22 mouse cellular contexts compared by ENCODE assay signal in genomic region chr2:145047743-145048142, GRCm38 (mm10).
DNase-seq lines count a peak whose midpoint lies in the region; ATAC-seq and TF ChIP-seq lines count a peak whose summit lies in the region.
"Had no signal": no experiment of that assay in that cellular context is flagged by ENCODE, and none has a peak within 500 bp of the region (broad histone marks: within the 10 kb centered on the region; RNA-seq: fewer than 3 reads in every experiment).

No protein-coding gene starts in this region.

- no peaks in the 10 kb centered on the region for H3K36me3 ChIP-seq in lung, embryonic 14.5 days (ENCODE audit: insufficient read depth)
- H3K36me3 ChIP-seq in CH12.LX (replicated peaks in 1 of 2; ENCODE audit: control insufficient read depth in 1 of 2, insufficient read depth in 1 of 2, low read length in 1 of 2) = no peaks in the 10 kb centered on the region
- H3K36me3 ChIP-seq: embryonic facial prominence, embryonic 10.5 days; embryonic facial prominence, embryonic 12.5 days; forebrain, embryonic 15.5 days had no signal

- no peak for ATAC-seq in lung, embryonic 14.5 days (ENCODE audit: insufficient read depth)
- ATAC-seq in granulocyte monocyte progenitor cell, adult 5-6 weeks (replicated peaks; ENCODE audit: poor library complexity, severe bottlenecking) = peak; percentile 81
- ATAC-seq in megakaryocyte progenitor cell, adult 5-6 weeks (replicated peaks; ENCODE audit: poor library complexity) = peak; percentile 84
- ATAC-seq: CD4-positive, CD25-positive, alpha-beta regulatory T cell, adult 4 months; forebrain, embryonic 13.5 days; forebrain, embryonic 15.5 days had no signal

- TF ChIP-seq RAD21 in CH12.LX (IDR thresholded peaks at IDR 0.05; ENCODE audit: low read depth, low read length) = no peak

- TF ChIP-seq POLR2A in lung, adult 2 months (IDR thresholded peaks at IDR 0.05; ENCODE audit: borderline replicate concordance, extremely low read depth, low read depth, low read length) = no peak
- no peak for TF ChIP-seq POLR2A in CH12.LX (IDR thresholded peaks at IDR 0.05; ENCODE audit: low read depth, low read length)

- no peak for TF ChIP-seq CTCF in lung, embryonic 14.5 days (IDR thresholded peaks at IDR 0.05; ENCODE audit: low read depth)
- TF ChIP-seq CTCF in lung, adult 2 months (IDR thresholded peaks at IDR 0.05; ENCODE audit: insufficient read depth, low read length) = no peak
- TF ChIP-seq CTCF in CH12.LX (conservative IDR thresholded peaks at IDR 0.05 in 1 of 2, IDR thresholded peaks at IDR 0.05 in 1 of 2; ENCODE audit: low read depth in 2 of 2, low read length in 2 of 2) = no peak

- no peak overlapping the region for H3K4me2 ChIP-seq in lung, embryonic 14.5 days
- H3K4me2 ChIP-seq in CH12.LX (ENCODE audit: insufficient read depth, low read depth, poor library complexity, severe bottlenecking) = no peak overlapping the region
- H3K4me2 ChIP-seq: embryonic facial prominence, embryonic 12.5 days; forebrain, embryonic 13.5 days; forebrain, embryonic 15.5 days had no signal

- H3K79me2 ChIP-seq in CH12.LX (replicated peaks; ENCODE audit: control insufficient read depth, extremely low read depth, insufficient read depth, poor library complexity, severe bottlenecking) = no peaks in the 10 kb centered on the region

- H3K27me3 ChIP-seq in lung, embryonic 14.5 days (ENCODE audit: insufficient read depth, low read length) = no peaks in the 10 kb centered on the region
- H3K27me3 ChIP-seq in CH12.LX (replicated peaks) = no peaks in the 10 kb centered on the region
- H3K27me3 ChIP-seq: embryonic facial prominence, embryonic 12.5 days; forebrain, embryonic 13.5 days; forebrain, embryonic 15.5 days had no signal

- H3K9ac ChIP-seq in lung, embryonic 14.5 days = no peak overlapping the region
- no peak overlapping the region for H3K9ac ChIP-seq in CH12.LX (ENCODE audit: insufficient read depth, low read depth)
- H3K9ac ChIP-seq: embryonic facial prominence, embryonic 12.5 days; forebrain, embryonic 13.5 days; forebrain, embryonic 15.5 days had no signal

- H3K4me3 ChIP-seq in lung, embryonic 14.5 days (ENCODE audit: low read depth, low read length) = no peak overlapping the region
- H3K4me3 ChIP-seq in lung, adult 2 months (replicated peaks; ENCODE audit: extremely low read depth, low read depth, low read length) = no peak overlapping the region
- no peak overlapping the region for H3K4me3 ChIP-seq in CH12.LX (replicated peaks in 1 of 3; ENCODE audit: low read depth in 2 of 3, low read length in 2 of 3, poor library complexity in 1 of 3)
- H3K4me3 ChIP-seq: embryonic facial prominence, embryonic 10.5 days; embryonic facial prominence, embryonic 12.5 days; forebrain, embryonic 13.5 days; forebrain, embryonic 15.5 days had no signal

- no peak overlapping the region for H3K27ac ChIP-seq in lung, embryonic 14.5 days (ENCODE audit: low read depth)
- H3K27ac ChIP-seq in CH12.LX (ENCODE audit: insufficient read depth, low read depth) = no peak overlapping the region
- H3K27ac ChIP-seq: embryonic facial prominence, embryonic 10.5 days; embryonic facial prominence, embryonic 12.5 days; forebrain, embryonic 13.5 days; forebrain, embryonic 15.5 days had no signal

- DNase-seq in lung, embryonic 14.5 days = peak; percentile 12
- DNase-seq in lung, adult 2 months = no peak
- DNase-seq in CH12.LX (ENCODE audit: extremely low read depth) = no peak
- DNase-seq in frontal cortex, postnatal 14 days (ENCODE audit: low spot score in 2 of 2) = no peak
- no peak for DNase-seq in spleen, adult 12 weeks (ENCODE audit: low spot score)
- DNase-seq: adrenal gland, adult 2 months; adrenal gland, postnatal 10 days; adrenal gland, postnatal 25 days; B cell, adult 2 months; cerebellum, adult 11 months; cerebellum, adult 18-20 months; cerebellum, adult 8-10 months; cerebellum, adult 9-11 months; cerebellum, postnatal 14 days; cerebellum, postnatal 36 days had no signal

- in situ Hi-C loops in CH12.LX (cut with MboI; ENCODE audit: low pct_ligation_motif_present, low pct_unique_long_range_greater_than_20kb, low sequenced_read_pairs) = no loop called here

- H3K4me1 ChIP-seq in lung, embryonic 14.5 days (ENCODE audit: insufficient read depth) = no peaks in the 10 kb centered on the region
- no peaks in the 10 kb centered on the region for H3K4me1 ChIP-seq in lung, adult 2 months (ENCODE audit: control insufficient read depth, insufficient read depth, low read length)
- H3K4me1 ChIP-seq in CH12.LX (ENCODE audit: control insufficient read depth in 1 of 2, insufficient read depth in 2 of 2) = peaks cover 0 to 6% of the 10 kb centered on the region in 2 experiments; a peak in 2 of 4 replicates
- H3K4me1 ChIP-seq: embryonic facial prominence, embryonic 10.5 days; embryonic facial prominence, embryonic 12.5 days; forebrain, embryonic 13.5 days; forebrain, embryonic 15.5 days had no signal

- no peaks in the 10 kb centered on the region for H3K9me3 ChIP-seq in lung, embryonic 14.5 days (ENCODE audit: low read depth, low read length)
- no peaks in the 10 kb centered on the region for H3K9me3 ChIP-seq in CH12.LX (replicated peaks; ENCODE audit: low read length)
- H3K9me3 ChIP-seq: embryonic facial prominence, embryonic 10.5 days; embryonic facial prominence, embryonic 12.5 days; forebrain, embryonic 13.5 days; forebrain, embryonic 15.5 days had no signal

- 0 out of 2 replicates have a peak, but pooled peaks have one; percentile 24 for TF ChIP-seq EP300 in CH12.LX (IDR thresholded peaks at IDR 0.05; ENCODE audit: low read length)

- dilution Hi-C loops in CH12.LX (cut with MboI; ENCODE audit: extremely low pct_ligation_motif_present, extremely low pct_unique_long_range_greater_than_20kb, low sequenced_read_pairs) = no loop called here

- WGBS in lung, embryonic 14.5 days = 68% methylated on average over 2 of the region's 2 CpGs
- WGBS in lung, adult 2 months = 61% methylated on average over 2 of the region's 2 CpGs

TF ChIP-seq in CH12.LX, 34 proteins besides CTCF, POLR2A, EP300 and RAD21:
- TF ChIP-seq ETS1 (conservative IDR thresholded peaks at IDR 0.05; ENCODE audit: low read depth, low read length) (no peak), SIN3A (IDR thresholded peaks at IDR 0.05; ENCODE audit: low read length) (no peak), RCOR1 (conservative IDR thresholded peaks at IDR 0.05; ENCODE audit: low read depth, low read length) (no peak), TBP (conservative IDR thresholded peaks at IDR 0.05; ENCODE audit: low read depth, low read length) (no peak), CHD2 (IDR thresholded peaks at IDR 0.05; ENCODE audit: low read length) (no peak), POLR2AphosphoS2 (IDR thresholded peaks at IDR 0.05; ENCODE audit: low read depth, low read length) (no peak), NRF1 (IDR thresholded peaks at IDR 0.05; ENCODE audit: low read depth, low read length) (no peak), MXI1 (IDR thresholded peaks at IDR 0.05; ENCODE audit: low read depth, low read length) (no peak), GABPA (IDR thresholded peaks at IDR 0.05; ENCODE audit: insufficient replicate concordance, low read depth, low read length) (no peak), ELF1 (IDR thresholded peaks at IDR 0.05; ENCODE audit: low read depth, low read length) (no peak), MEF2A (IDR thresholded peaks at IDR 0.05; ENCODE audit: borderline replicate concordance, low read depth, low read length) (no peak)
